Mouse (Mus musculus) MN1 (cell line): ENCODE data around the gene Cfap299.

Source experiments
- DNase-seq: peaks from one replicate; pipeline ENCODE4 v3.0.0-alpha.2; 2016; ENCODE audit warnings: low spot score

Gene Cfap299

GRCm38 (mm10) chr5:98380360-98380759 is 51.3 kb downstream of the Cfap299 start:
- no peak for DNase-seq

GRCm38 (mm10) chr5:98387054-98387453 is 58.0 kb downstream of the Cfap299 start:
- DNase-seq: no peak

- no peak for DNase-seq
Measured at GRCm38 (mm10) chr5:98402165-98402564, 73.1 kb downstream of the Cfap299 start.

GRCm38 (mm10) chr5:98410060-98410459 is 81.0 kb downstream of the Cfap299 start:
- no peak for DNase-seq

- no peak for DNase-seq
Measured at GRCm38 (mm10) chr5:98416385-98417145, 87.5 kb downstream of the Cfap299 start.

- DNase-seq: no peak
Measured at GRCm38 (mm10) chr5:98424965-98425364, 95.9 kb downstream of the Cfap299 start.

- DNase-seq: no peak
Measured at GRCm38 (mm10) chr5:98426112-98426511, 97.0 kb downstream of the Cfap299 start.

- DNase-seq: no peak
Measured at GRCm38 (mm10) chr5:98430060-98430459, 101.0 kb downstream of the Cfap299 start.

- DNase-seq: no peak
Measured at GRCm38 (mm10) chr5:98438686-98439085, 109.6 kb downstream of the Cfap299 start.

GRCm38 (mm10) chr5:98446771-98447462 is 117.8 kb downstream of the Cfap299 start:
- no peak for DNase-seq

- no peak for DNase-seq
Measured at GRCm38 (mm10) chr5:98449873-98450272, 120.8 kb downstream of the Cfap299 start.

- DNase-seq: no peak
Measured at GRCm38 (mm10) chr5:98466882-98467535, 137.9 kb downstream of the Cfap299 start.

GRCm38 (mm10) chr5:98470052-98470451 is 140.9 kb downstream of the Cfap299 start:
- DNase-seq: no peak

- DNase-seq: no peak
Measured at GRCm38 (mm10) chr5:98476539-98476938, 147.4 kb downstream of the Cfap299 start.

- DNase-seq: no peak
Measured at GRCm38 (mm10) chr5:98477261-98477660, 148.2 kb downstream of the Cfap299 start.

- no peak for DNase-seq
Measured at GRCm38 (mm10) chr5:98483507-98483906, 154.4 kb downstream of the Cfap299 start.

GRCm38 (mm10) chr5:98485189-98485588 is 156.1 kb downstream of the Cfap299 start:
- no peak for DNase-seq

GRCm38 (mm10) chr5:98498317-98498716 is 169.2 kb downstream of the Cfap299 start:
- no peak for DNase-seq

GRCm38 (mm10) chr5:98516214-98516613 is 187.1 kb downstream of the Cfap299 start:
- DNase-seq: no peak

- DNase-seq: no peak
Measured at GRCm38 (mm10) chr5:98520118-98520517, 191.0 kb downstream of the Cfap299 start.

GRCm38 (mm10) chr5:98522270-98522977 is 193.3 kb downstream of the Cfap299 start:
- DNase-seq: no peak

- no peak for DNase-seq
Measured at GRCm38 (mm10) chr5:98523050-98523449, 193.9 kb downstream of the Cfap299 start.
